Mouse (Mus musculus): Measurements from ENCODE around the gene Klra8. TPM values are rescaled to one million over a fixed set of nuclear protein-coding genes. Genes with fewer than 3 reads are reported as not detected.
"Not testable (repeated sequence)": the region's sequence is repeated elsewhere in the genome, so short reads cannot be mapped to it uniquely, and the experiment has no call there.

The Klra8 gene
- total RNA-seq (2014; rRNA removed; ENCODE audit: low replicate concordance) (not detected in 2 replicates), polyA plus RNA-seq (2015; fragmentation: Nextera tagmentation; extraction: Ambion mirVana) (not detected in 2 replicates)

DNA sequence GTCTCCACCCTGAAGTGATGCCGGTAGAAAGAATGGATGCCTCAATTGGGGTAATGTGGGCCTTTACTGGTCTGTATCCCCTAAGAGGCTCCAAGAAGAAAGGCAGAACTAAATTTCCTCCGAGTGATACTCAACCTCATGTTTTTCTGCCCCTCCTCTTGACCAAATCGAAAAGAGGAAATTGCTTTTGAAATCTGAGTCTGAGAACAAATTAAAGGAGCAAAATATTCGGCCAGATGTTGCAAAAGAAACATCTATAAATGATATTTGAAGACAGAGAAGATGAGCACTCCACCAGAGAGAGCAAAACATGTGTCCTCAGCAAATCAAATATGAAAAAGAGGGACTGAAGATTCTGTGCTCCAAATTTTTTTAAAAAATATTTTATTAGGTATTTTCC lies at the start of gene Klra8:
TSS of gene Klra8 (minus strand) at position 101 of the 400 bp plus-strand sequence.
- H3K4me3 ChIP-seq (ENCODE audit: low read depth, low read length); H3K9me3 ChIP-seq (replicated peaks; ENCODE audit: control insufficient read depth, low read length); H3K27me3 ChIP-seq (ENCODE audit: control insufficient read depth, insufficient read depth, low read length); H3K4me1 ChIP-seq (ENCODE audit: control insufficient read depth, insufficient read depth); H3K9ac ChIP-seq (replicated peaks; ENCODE audit: low read depth, low read length); H3K4me2 ChIP-seq (ENCODE audit: low read depth, low read length); ATAC-seq (ENCODE audit: insufficient read depth, low read depth); DNase-seq (ENCODE audit: low spot score); H3K36me3 ChIP-seq (replicated peaks; ENCODE audit: control insufficient read depth, insufficient read depth, low read length); H3K27ac ChIP-seq (ENCODE audit: low read depth): not testable (repeated sequence)
- 48% methylated on average over 4 of the region's 4 CpGs for WGBS

DNA sequence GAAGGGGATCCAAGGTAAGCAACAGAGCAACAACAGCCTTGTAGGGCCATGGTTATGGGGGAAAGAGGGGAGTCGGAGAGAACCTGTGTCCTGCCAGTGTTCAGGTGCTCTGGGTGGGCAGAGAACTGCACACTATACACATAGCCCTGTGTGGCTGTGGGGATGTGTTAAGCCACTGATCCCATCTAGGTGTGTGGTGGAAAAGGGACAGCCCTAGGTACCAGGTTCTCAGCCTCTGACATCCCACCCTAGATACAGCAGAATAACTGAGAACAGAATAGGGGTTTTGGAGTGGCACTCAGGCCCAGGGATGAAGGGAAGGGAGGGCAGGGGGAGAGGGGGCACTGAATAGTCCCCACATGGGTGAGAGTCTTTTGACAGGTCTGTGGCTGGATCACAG lies 19.2 kb downstream of the Klra8 start:
- H3K9ac ChIP-seq (replicated peaks; ENCODE audit: low read depth, low read length), result no peak overlapping the region
- no peak overlapping the region for H3K4me2 ChIP-seq (ENCODE audit: low read depth, low read length)
- DNase-seq (ENCODE audit: low spot score) (no peak), ATAC-seq (ENCODE audit: insufficient read depth, low read depth) (no peak)
- WGBS, result 80% methylated on average over 1 of the region's 1 CpGs
- H3K36me3 ChIP-seq (replicated peaks; ENCODE audit: control insufficient read depth, insufficient read depth, low read length), result no peaks in the 10 kb centered on the region
- no peaks in the 10 kb centered on the region for H3K27me3 ChIP-seq (ENCODE audit: control insufficient read depth, insufficient read depth, low read length)
- H3K4me1 ChIP-seq (ENCODE audit: control insufficient read depth, insufficient read depth), result no peaks in the 10 kb centered on the region
- H3K9me3 ChIP-seq (replicated peaks; ENCODE audit: control insufficient read depth, low read length), result no peaks in the 10 kb centered on the region; the same call in 1 of the 2 replicates
- H3K27ac ChIP-seq (ENCODE audit: low read depth), result no peak overlapping the region
- TF ChIP-seq EP300 (IDR thresholded peaks at IDR 0.05; ENCODE audit: low read depth) (no peak), CTCF (IDR thresholded peaks at IDR 0.05; ENCODE audit: low read depth) (no peak)
- H3K4me3 ChIP-seq (ENCODE audit: low read depth, low read length), result no peak overlapping the region

DNA sequence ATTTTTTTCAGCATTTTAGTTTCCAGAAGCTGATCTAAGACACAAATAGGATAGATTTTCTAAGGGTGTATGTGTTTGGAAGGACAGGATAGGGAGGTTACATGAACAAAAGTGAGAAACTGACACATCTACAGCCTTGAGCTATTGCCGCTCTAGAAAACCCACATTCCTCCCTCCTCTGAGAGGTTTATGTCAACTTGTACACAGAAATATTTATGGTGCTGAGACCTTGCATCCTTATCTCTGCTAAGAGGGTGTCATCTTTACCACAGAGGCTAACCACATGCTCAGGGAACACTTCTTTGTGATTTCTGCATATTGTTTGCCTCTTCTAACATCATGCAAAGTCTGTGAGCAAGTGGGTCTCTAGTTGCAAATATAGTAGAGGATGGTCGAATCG lies 27.0 kb downstream of the Klra8 start:
- not testable (repeated sequence) for H3K4me2 ChIP-seq (ENCODE audit: low read depth, low read length); H3K4me3 ChIP-seq (ENCODE audit: low read depth, low read length); ATAC-seq (ENCODE audit: insufficient read depth, low read depth); H3K36me3 ChIP-seq (replicated peaks; ENCODE audit: control insufficient read depth, insufficient read depth, low read length); DNase-seq (ENCODE audit: low spot score); H3K9ac ChIP-seq (replicated peaks; ENCODE audit: low read depth, low read length); H3K4me1 ChIP-seq (ENCODE audit: control insufficient read depth, insufficient read depth); H3K9me3 ChIP-seq (replicated peaks; ENCODE audit: control insufficient read depth, low read length); H3K27ac ChIP-seq (ENCODE audit: low read depth); H3K27me3 ChIP-seq (ENCODE audit: control insufficient read depth, insufficient read depth, low read length)
- 67% methylated on average over 3 of the region's 3 CpGs for WGBS

DNA sequence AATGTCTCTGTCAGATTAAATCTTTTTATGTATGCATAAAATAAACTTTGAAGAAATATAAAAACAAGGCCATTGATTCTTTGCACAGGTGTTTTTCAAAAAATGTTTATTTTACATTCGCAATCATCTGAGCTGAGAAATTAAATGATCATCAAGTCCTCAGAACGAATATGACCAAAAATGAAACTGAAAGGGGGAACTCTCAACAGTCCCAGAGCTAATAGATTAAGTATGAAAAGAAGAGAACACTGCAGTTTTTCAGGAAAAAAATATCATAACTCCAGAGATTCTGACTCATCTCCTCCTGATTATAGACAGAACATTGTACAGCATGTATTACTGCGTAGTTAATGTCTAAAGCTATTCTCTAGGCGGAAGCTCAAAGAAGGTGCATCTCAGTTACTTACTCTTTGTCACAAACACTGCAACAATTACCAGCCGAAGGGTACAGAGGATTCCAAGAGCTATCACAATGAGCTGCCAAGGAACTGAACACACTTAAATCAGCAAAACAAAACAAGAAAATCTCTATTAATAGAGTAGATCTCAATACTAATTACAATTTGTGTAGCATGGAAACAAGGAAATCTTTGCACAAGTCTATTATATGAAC lies 37.3 kb downstream of the Klra8 start:
- no peak overlapping the region for H3K27ac ChIP-seq (ENCODE audit: low read depth)
- H3K9me3 ChIP-seq (replicated peaks; ENCODE audit: control insufficient read depth, low read length), result no peaks in the 10 kb centered on the region
- WGBS, result 60% methylated on average over 5 of the region's 5 CpGs
- no peaks in the 10 kb centered on the region for H3K36me3 ChIP-seq (replicated peaks; ENCODE audit: control insufficient read depth, insufficient read depth, low read length)
- no peaks in the 10 kb centered on the region for H3K4me1 ChIP-seq (ENCODE audit: control insufficient read depth, insufficient read depth)
- H3K4me2 ChIP-seq (ENCODE audit: low read depth, low read length), result no peak overlapping the region
- no peak for DNase-seq (ENCODE audit: low spot score)
- no peak overlapping the region for H3K9ac ChIP-seq (replicated peaks; ENCODE audit: low read depth, low read length)
- ATAC-seq (ENCODE audit: insufficient read depth, low read depth), result no peak
- H3K27me3 ChIP-seq (ENCODE audit: control insufficient read depth, insufficient read depth, low read length), result no peaks in the 10 kb centered on the region
- no peak for TF ChIP-seq CTCF (IDR thresholded peaks at IDR 0.05; ENCODE audit: low read depth)
- TF ChIP-seq EP300 (IDR thresholded peaks at IDR 0.05; ENCODE audit: low read depth), result no peak
- no peak overlapping the region for H3K4me3 ChIP-seq (ENCODE audit: low read depth, low read length)

DNA sequence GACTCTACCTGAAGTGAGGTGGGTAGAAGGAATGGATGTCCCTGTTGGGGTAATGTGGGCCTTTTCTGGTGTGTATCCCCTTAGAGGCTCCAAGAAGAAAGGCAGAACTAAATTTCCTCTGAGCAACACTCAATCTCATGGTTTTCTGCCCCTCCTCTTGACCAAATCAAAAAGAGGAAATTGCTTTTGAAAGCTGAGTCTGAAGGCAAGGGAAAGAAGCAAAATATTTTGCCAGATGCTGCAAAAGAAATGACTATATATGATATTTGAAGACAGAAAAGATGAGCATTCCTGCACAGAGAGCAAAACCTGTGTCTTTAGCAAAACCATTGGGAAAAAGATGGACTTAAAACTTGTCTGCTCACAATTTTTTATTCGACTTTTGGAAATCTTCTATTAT lies 62.5 kb downstream of the Klra8 start, which contains the start of gene Klra4:
TSS of gene Klra4 (minus strand) at position 101 of the 400 bp plus-strand sequence.
- DNase-seq (ENCODE audit: low spot score); H3K27ac ChIP-seq (ENCODE audit: low read depth); H3K27me3 ChIP-seq (ENCODE audit: control insufficient read depth, insufficient read depth, low read length); H3K4me1 ChIP-seq (ENCODE audit: control insufficient read depth, insufficient read depth); H3K9me3 ChIP-seq (replicated peaks; ENCODE audit: control insufficient read depth, low read length); H3K36me3 ChIP-seq (replicated peaks; ENCODE audit: control insufficient read depth, insufficient read depth, low read length); ATAC-seq (ENCODE audit: insufficient read depth, low read depth); H3K4me2 ChIP-seq (ENCODE audit: low read depth, low read length); H3K9ac ChIP-seq (replicated peaks; ENCODE audit: low read depth, low read length); H3K4me3 ChIP-seq (ENCODE audit: low read depth, low read length): not testable (repeated sequence)
- WGBS, result 32% methylated on average over 1 of the region's 1 CpGs

Other genes starting within 250 kb of the Klra8 start
- not detected in 2 replicates for gene Klra5, start 212.2 kb downstream of the Klra8 start, total RNA-seq (2014; rRNA removed; ENCODE audit: low replicate concordance)
- not detected in 2 replicates for gene Klra5, start 212.2 kb downstream of the Klra8 start, polyA plus RNA-seq (2015; fragmentation: Nextera tagmentation; extraction: Ambion mirVana)
- not detected in 2 replicates for gene Klra6, start 102.9 kb downstream of the Klra8 start, total RNA-seq (2014; rRNA removed; ENCODE audit: low replicate concordance)
- gene Klra6, start 102.9 kb downstream of the Klra8 start, polyA plus RNA-seq (2015; fragmentation: Nextera tagmentation; extraction: Ambion mirVana), result not detected in 2 replicates
- gene Klra4, start 62.6 kb downstream of the Klra8 start, total RNA-seq (2014; rRNA removed; ENCODE audit: low replicate concordance), result not detected in 2 replicates
- gene Klra4, start 62.6 kb downstream of the Klra8 start, polyA plus RNA-seq (2015; fragmentation: Nextera tagmentation; extraction: Ambion mirVana), result not detected in 2 replicates
- gene Klra9, start 63.2 kb upstream of the Klra8 start, total RNA-seq (2014; rRNA removed; ENCODE audit: low replicate concordance), result not detected in 2 replicates
- gene Klra9, start 63.2 kb upstream of the Klra8 start, polyA plus RNA-seq (2015; fragmentation: Nextera tagmentation; extraction: Ambion mirVana), result not detected in 2 replicates
- gene Klra7, start 103.4 kb upstream of the Klra8 start, total RNA-seq (2014; rRNA removed; ENCODE audit: low replicate concordance), result not detected in 2 replicates
- not detected in 2 replicates for gene Klra7, start 103.4 kb upstream of the Klra8 start, polyA plus RNA-seq (2015; fragmentation: Nextera tagmentation; extraction: Ambion mirVana)
- not detected in 2 replicates for gene Klra10, start 152.0 kb upstream of the Klra8 start, total RNA-seq (2014; rRNA removed; ENCODE audit: low replicate concordance)
- gene Klra10, start 152.0 kb upstream of the Klra8 start, polyA plus RNA-seq (2015; fragmentation: Nextera tagmentation; extraction: Ambion mirVana), result not detected in 2 replicates
- not detected in 2 replicates for gene Klra3, start 207.7 kb upstream of the Klra8 start, total RNA-seq (2014; rRNA removed; ENCODE audit: low replicate concordance)
- gene Klra3, start 207.7 kb upstream of the Klra8 start, polyA plus RNA-seq (2015; fragmentation: Nextera tagmentation; extraction: Ambion mirVana), result not detected in 2 replicates

Data from heart, postnatal 0 days (tissue).